ENCODE assay signal across 7 mouse cellular contexts in the genomic region with DNA sequence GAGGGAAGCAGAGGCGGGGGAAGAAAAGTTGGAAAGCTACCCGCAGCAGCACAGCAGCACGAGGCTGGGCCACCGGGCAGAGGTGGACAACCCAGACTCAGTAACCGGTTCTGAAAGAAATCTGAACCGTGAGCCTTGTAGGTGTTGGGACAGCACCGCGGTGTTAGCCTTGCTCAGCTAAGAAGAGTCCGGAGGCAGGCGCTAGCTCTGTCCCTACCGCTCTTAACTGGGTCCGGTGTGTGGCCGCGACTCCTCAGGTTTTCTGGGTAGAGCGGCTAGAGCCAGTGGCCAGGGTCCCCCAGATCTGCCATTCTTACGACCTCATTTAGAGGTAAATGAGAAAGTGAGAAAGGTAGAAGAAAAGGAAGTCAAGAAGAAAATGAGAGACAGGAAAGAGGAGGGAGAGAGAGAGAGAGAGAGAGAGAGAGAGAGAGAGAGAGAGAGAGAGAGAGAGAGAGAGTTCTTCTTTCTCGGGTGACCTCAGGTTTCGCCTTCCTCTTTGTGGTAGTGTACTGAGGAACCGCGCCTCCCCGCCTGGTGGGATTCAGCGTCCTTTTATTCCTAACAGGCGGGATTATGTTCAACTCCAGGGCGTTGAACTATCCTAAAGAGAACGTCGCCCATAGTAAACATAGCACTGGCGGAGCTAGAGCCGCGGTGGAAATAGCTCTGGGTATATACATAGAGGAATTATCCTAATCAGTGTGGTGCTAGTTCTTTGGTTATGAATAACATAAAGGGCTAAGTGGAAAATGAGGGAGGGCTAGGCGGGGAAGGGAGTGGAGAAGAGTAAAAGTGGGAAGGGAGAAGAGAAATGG. TPM values are rescaled to one million over a fixed set of nuclear protein-coding genes. Genes with fewer than 3 reads are reported as not detected.
DNase-seq lines count a peak whose midpoint lies in the region; ATAC-seq lines count a peak whose summit lies in the region.

No protein-coding gene starts in this region.

- peaks cover 3% of the 10 kb centered on the region; the same call in 1 of the 2 replicates for H3K4me1 ChIP-seq in lung, embryonic 16.5 days (replicated peaks; ENCODE audit: control insufficient read depth, insufficient read depth, low read length)
- peaks cover 8% of the 10 kb centered on the region for H3K4me1 ChIP-seq in forebrain, embryonic 15.5 days
- H3K4me1 ChIP-seq in liver, embryonic 15.5 days (replicated peaks) = no peaks in the 10 kb centered on the region

- no peak overlapping the region for H3K27ac ChIP-seq in lung, embryonic 16.5 days (ENCODE audit: low read length)
- H3K27ac ChIP-seq in forebrain, embryonic 15.5 days (replicated peaks) = no peak overlapping the region
- H3K27ac ChIP-seq in liver, embryonic 15.5 days (replicated peaks) = no peak overlapping the region

- H3K9ac ChIP-seq in lung, embryonic 16.5 days (ENCODE audit: low read length) = no peak overlapping the region
- no peak overlapping the region for H3K9ac ChIP-seq in forebrain, embryonic 15.5 days (replicated peaks)
- H3K9ac ChIP-seq in liver, embryonic 15.5 days = no peak overlapping the region

- peak overlapping the region; percentile 27 for H3K4me3 ChIP-seq in lung, embryonic 16.5 days (ENCODE audit: low read length)
- peak overlapping the region; percentile 14; the same call in 1 of the 2 replicates for H3K4me3 ChIP-seq in forebrain, embryonic 15.5 days
- H3K4me3 ChIP-seq in liver, embryonic 15.5 days (replicated peaks) = no peak overlapping the region

- DNase-seq in lung, postnatal 36 days = no peak
- DNase-seq in layer of hippocampus, postnatal 25 days (ENCODE audit: extremely low spot score in 1 of 2, low spot score in 1 of 2) = no peak
- DNase-seq in layer of hippocampus, postnatal 36 days = no peak

- H3K27me3 ChIP-seq in lung, embryonic 16.5 days (ENCODE audit: control insufficient read depth, insufficient read depth, low read depth, low read length) = peaks cover 71% of the 10 kb centered on the region
- peaks cover 61% of the 10 kb centered on the region for H3K27me3 ChIP-seq in forebrain, embryonic 15.5 days
- H3K27me3 ChIP-seq in liver, embryonic 15.5 days = peaks cover 83% of the 10 kb centered on the region

- H3K36me3 ChIP-seq in lung, embryonic 16.5 days (ENCODE audit: control insufficient read depth, insufficient read depth, low read length) = no peaks in the 10 kb centered on the region
- H3K36me3 ChIP-seq in forebrain, embryonic 15.5 days = no peaks in the 10 kb centered on the region
- H3K36me3 ChIP-seq in liver, embryonic 15.5 days (replicated peaks) = no peaks in the 10 kb centered on the region

- WGBS in lung, embryonic 16.5 days = under 1% methylated on average over 30 of the region's 30 CpGs
- under 1% methylated on average over 30 of the region's 30 CpGs for WGBS in forebrain, embryonic 15.5 days
- WGBS in liver, embryonic 15.5 days (ENCODE audit: insufficient replicate concordance) = under 1% methylated on average over 30 of the region's 30 CpGs

- peak overlapping the region; percentile 41 for H3K4me2 ChIP-seq in lung, embryonic 16.5 days (ENCODE audit: low read depth, low read length)
- H3K4me2 ChIP-seq in forebrain, embryonic 15.5 days (replicated peaks) = no peak overlapping the region
- peak overlapping the region; percentile 3; the same call in 1 of the 2 replicates for H3K4me2 ChIP-seq in liver, embryonic 15.5 days

- H3K9me3 ChIP-seq in lung, embryonic 16.5 days (ENCODE audit: control insufficient read depth, low read length) = no peaks in the 10 kb centered on the region
- no peaks in the 10 kb centered on the region for H3K9me3 ChIP-seq in forebrain, embryonic 15.5 days
- no peaks in the 10 kb centered on the region for H3K9me3 ChIP-seq in liver, embryonic 15.5 days (replicated peaks)

- 0 out of 2 replicates have a peak, but pooled peaks have one; percentile 31 for ATAC-seq in lung, embryonic 16.5 days (ENCODE audit: low read depth)
- 0 out of 2 replicates have a peak, but pooled peaks have one; percentile 24 for ATAC-seq in forebrain, embryonic 15.5 days (replicated peaks)
- ATAC-seq in liver, embryonic 15.5 days (ENCODE audit: insufficient read depth) = no peak
- no peak for ATAC-seq in monocyte, adult 5-6 weeks (replicated peaks; ENCODE audit: insufficient number of reproducible peaks, low FRiP score, low TSS enrichment, poor library complexity, severe bottlenecking)

RNA-seq across cellular contexts. Expression of gene Tfap2b, which starts 1.7 kb away (rescaled TPM):
- 0.13 and 0.19 TPM in 2 replicates for polyA plus RNA-seq in lung, embryonic 16.5 days (2015; fragmentation: Nextera tagmentation; extraction: Ambion mirVana)
- 1.9 and 3.8 TPM in 2 replicates for polyA plus RNA-seq in forebrain, embryonic 15.5 days (2015; fragmentation: Nextera tagmentation; extraction: Ambion mirVana)
- 0.05 and 0.08 TPM in 2 replicates for polyA plus RNA-seq in liver, embryonic 15.5 days (2015; fragmentation: Nextera tagmentation; extraction: Ambion mirVana)
- total RNA-seq in layer of hippocampus, postnatal 25 days (2021) = under 1 TPM; 0.12 to 0.49 TPM
- total RNA-seq in monocyte, adult 5-6 weeks (2017) = not detected in 3 replicates
- total RNA-seq in layer of hippocampus, postnatal 36 days (2021) = under 1 TPM; 0.07 to 0.10 TPM

Comparison
In these comparisons a context has a peak if more than half of its experiments do, and no peak if none do; other contexts are left out.
1. ATAC-seq: peak in lung, embryonic 16.5 days (single experiment) and forebrain, embryonic 15.5 days (single experiment); none in liver, embryonic 15.5 days (single experiment) and monocyte, adult 5-6 weeks (single experiment).